Mouse (Mus musculus): Measurements from ENCODE around the gene Map2k5. TPM values are rescaled to one million over a fixed set of nuclear protein-coding genes. Genes with fewer than 3 reads are reported as not detected.

The Map2k5 gene
- polyA plus RNA-seq, 1 experiment = 109 TPM

GRCm38 (mm10) chr9:63234356-63234755 lies 143.3 kb downstream of the Map2k5 start:
- Histone ChIP-seq H3K36me3 (ENCODE audit: control insufficient read depth, insufficient read depth, low read length) (no peaks in the 10 kb centered on the region), H3K4me3 (ENCODE audit: control insufficient read depth, insufficient read depth, low read length) (no peak overlapping the region), H3K4me1 (replicated peaks; ENCODE audit: control insufficient read depth, insufficient read depth, low read length) (no peaks in the 10 kb centered on the region), H3K27ac (ENCODE audit: control insufficient read depth, insufficient read depth, low read length) (no peak overlapping the region), H3K27me3 (ENCODE audit: control insufficient read depth, insufficient read depth, low read length) (no peaks in the 10 kb centered on the region)
- DNase-seq = no peak
- WGBS = 98% methylated on average over 5 of the region's 5 CpGs
- TF ChIP-seq CTCF (IDR thresholded peaks at IDR 0.05; ENCODE audit: borderline replicate concordance, control insufficient read depth, extremely low read depth, insufficient read depth, low read length, poor library complexity) (no peak), POLR2A (IDR thresholded peaks at IDR 0.05; ENCODE audit: control insufficient read depth, extremely low read depth, insufficient read depth, low read length, poor library complexity) (no peak)

DNA sequence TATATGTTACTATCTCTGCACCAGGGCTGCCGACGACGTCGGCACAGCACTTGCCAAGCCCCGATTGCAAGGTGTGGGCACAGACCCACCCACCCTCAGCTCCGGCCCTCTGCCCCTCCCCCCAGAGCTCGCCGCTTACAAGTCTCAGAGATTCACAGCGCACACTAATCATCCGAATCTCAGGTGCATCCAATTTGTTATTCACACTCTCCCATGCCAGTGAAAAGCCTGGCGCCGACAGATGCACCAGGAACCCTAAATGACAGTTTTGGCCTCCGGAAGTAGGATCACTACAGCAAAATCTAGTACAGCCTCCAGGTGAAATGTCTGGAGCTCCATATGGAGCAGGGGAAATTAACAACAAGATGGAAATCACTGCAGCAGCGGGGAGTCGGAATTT lies 147.4 kb downstream of the Map2k5 start:
- Histone ChIP-seq H3K4me1 (replicated peaks; ENCODE audit: control insufficient read depth, insufficient read depth, low read length) (no peaks in the 10 kb centered on the region), H3K36me3 (ENCODE audit: control insufficient read depth, insufficient read depth, low read length) (no peaks in the 10 kb centered on the region), H3K27me3 (ENCODE audit: control insufficient read depth, insufficient read depth, low read length) (no peaks in the 10 kb centered on the region), H3K4me3 (ENCODE audit: control insufficient read depth, insufficient read depth, low read length) (no peak overlapping the region), H3K27ac (ENCODE audit: control insufficient read depth, insufficient read depth, low read length) (no peak overlapping the region)
- TF ChIP-seq CTCF (IDR thresholded peaks at IDR 0.05; ENCODE audit: borderline replicate concordance, control insufficient read depth, extremely low read depth, insufficient read depth, low read length, poor library complexity) = no peak
- TF ChIP-seq POLR2A (IDR thresholded peaks at IDR 0.05; ENCODE audit: control insufficient read depth, extremely low read depth, insufficient read depth, low read length, poor library complexity) = no peak
- DNase-seq = no peak
- WGBS = 97% methylated on average over 15 of the region's 15 CpGs

- Histone ChIP-seq H3K27me3 (ENCODE audit: control insufficient read depth, insufficient read depth, low read length) (no peaks in the 10 kb centered on the region), H3K4me1 (replicated peaks; ENCODE audit: control insufficient read depth, insufficient read depth, low read length) (no peaks in the 10 kb centered on the region), H3K27ac (ENCODE audit: control insufficient read depth, insufficient read depth, low read length) (no peak overlapping the region), H3K36me3 (ENCODE audit: control insufficient read depth, insufficient read depth, low read length) (no peaks in the 10 kb centered on the region), H3K4me3 (ENCODE audit: control insufficient read depth, insufficient read depth, low read length) (no peak overlapping the region)
- DNase-seq = no peak
- WGBS = 89% methylated on average over 4 of the region's 4 CpGs
- TF ChIP-seq CTCF (IDR thresholded peaks at IDR 0.05; ENCODE audit: borderline replicate concordance, control insufficient read depth, extremely low read depth, insufficient read depth, low read length, poor library complexity) = no peak
- no peak for TF ChIP-seq POLR2A (IDR thresholded peaks at IDR 0.05; ENCODE audit: control insufficient read depth, extremely low read depth, insufficient read depth, low read length, poor library complexity)
These were observed 148.6 kb downstream of the Map2k5 start for GRCm38 (mm10) chr9:63229124-63229523.

DNA sequence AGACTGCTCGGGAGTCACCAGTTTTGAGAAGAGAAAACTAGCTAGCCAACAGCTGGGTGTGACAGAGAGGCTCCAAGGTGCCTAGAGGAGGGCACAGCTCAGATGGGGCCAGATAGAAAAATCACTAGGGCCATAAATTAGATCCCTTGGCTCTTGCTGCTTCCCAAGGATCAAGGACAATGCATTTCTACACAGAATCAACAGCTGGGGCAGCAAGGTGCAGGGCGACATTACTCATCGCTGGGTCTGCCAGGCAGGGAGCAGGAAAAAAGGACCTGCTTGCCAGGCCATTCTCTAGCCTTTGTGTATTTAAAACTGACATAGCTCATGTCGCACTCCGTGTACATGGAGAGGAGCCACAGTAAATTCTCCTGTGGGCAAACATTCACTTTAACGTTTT lies 155.5 kb downstream of the Map2k5 start:
- Histone ChIP-seq H3K4me1 (replicated peaks; ENCODE audit: control insufficient read depth, insufficient read depth, low read length) (no peaks in the 10 kb centered on the region), H3K36me3 (ENCODE audit: control insufficient read depth, insufficient read depth, low read length) (no peaks in the 10 kb centered on the region), H3K27me3 (ENCODE audit: control insufficient read depth, insufficient read depth, low read length) (no peaks in the 10 kb centered on the region), H3K4me3 (ENCODE audit: control insufficient read depth, insufficient read depth, low read length) (no peak overlapping the region), H3K27ac (ENCODE audit: control insufficient read depth, insufficient read depth, low read length) (no peak overlapping the region)
- DNase-seq = no peak
- TF ChIP-seq CTCF (IDR thresholded peaks at IDR 0.05; ENCODE audit: borderline replicate concordance, control insufficient read depth, extremely low read depth, insufficient read depth, low read length, poor library complexity) (no peak), POLR2A (IDR thresholded peaks at IDR 0.05; ENCODE audit: control insufficient read depth, extremely low read depth, insufficient read depth, low read length, poor library complexity) (no peak)
- 80% methylated on average over 6 of the region's 6 CpGs for WGBS

GRCm38 (mm10) chr9:63219851-63220250 lies 157.9 kb downstream of the Map2k5 start:
- no peak for DNase-seq
- no peaks in the 10 kb centered on the region for H3K4me1 ChIP-seq (replicated peaks; ENCODE audit: control insufficient read depth, insufficient read depth, low read length)
- H3K27me3 ChIP-seq (ENCODE audit: control insufficient read depth, insufficient read depth, low read length) = no peaks in the 10 kb centered on the region
- WGBS = 98% methylated on average over 7 of the region's 7 CpGs
- no peak overlapping the region for H3K4me3 ChIP-seq (ENCODE audit: control insufficient read depth, insufficient read depth, low read length)
- no peak for TF ChIP-seq POLR2A (IDR thresholded peaks at IDR 0.05; ENCODE audit: control insufficient read depth, extremely low read depth, insufficient read depth, low read length, poor library complexity)
- TF ChIP-seq CTCF (IDR thresholded peaks at IDR 0.05; ENCODE audit: borderline replicate concordance, control insufficient read depth, extremely low read depth, insufficient read depth, low read length, poor library complexity) = no peak
- no peaks in the 10 kb centered on the region for H3K36me3 ChIP-seq (ENCODE audit: control insufficient read depth, insufficient read depth, low read length)
- no peak overlapping the region for H3K27ac ChIP-seq (ENCODE audit: control insufficient read depth, insufficient read depth, low read length)

- H3K4me1 ChIP-seq (replicated peaks; ENCODE audit: control insufficient read depth, insufficient read depth, low read length) = no peaks in the 10 kb centered on the region
- DNase-seq = no peak
- no peaks in the 10 kb centered on the region for H3K36me3 ChIP-seq (ENCODE audit: control insufficient read depth, insufficient read depth, low read length)
- H3K27me3 ChIP-seq (ENCODE audit: control insufficient read depth, insufficient read depth, low read length) = no peaks in the 10 kb centered on the region
- H3K27ac ChIP-seq (ENCODE audit: control insufficient read depth, insufficient read depth, low read length) = no peak overlapping the region
- TF ChIP-seq CTCF (IDR thresholded peaks at IDR 0.05; ENCODE audit: borderline replicate concordance, control insufficient read depth, extremely low read depth, insufficient read depth, low read length, poor library complexity) = no peak
- no peak for TF ChIP-seq POLR2A (IDR thresholded peaks at IDR 0.05; ENCODE audit: control insufficient read depth, extremely low read depth, insufficient read depth, low read length, poor library complexity)
- no peak overlapping the region for H3K4me3 ChIP-seq (ENCODE audit: control insufficient read depth, insufficient read depth, low read length)
- WGBS = 97% methylated on average over 2 of the region's 2 CpGs
These were observed 162.7 kb downstream of the Map2k5 start for GRCm38 (mm10) chr9:63215031-63215430.

DNA sequence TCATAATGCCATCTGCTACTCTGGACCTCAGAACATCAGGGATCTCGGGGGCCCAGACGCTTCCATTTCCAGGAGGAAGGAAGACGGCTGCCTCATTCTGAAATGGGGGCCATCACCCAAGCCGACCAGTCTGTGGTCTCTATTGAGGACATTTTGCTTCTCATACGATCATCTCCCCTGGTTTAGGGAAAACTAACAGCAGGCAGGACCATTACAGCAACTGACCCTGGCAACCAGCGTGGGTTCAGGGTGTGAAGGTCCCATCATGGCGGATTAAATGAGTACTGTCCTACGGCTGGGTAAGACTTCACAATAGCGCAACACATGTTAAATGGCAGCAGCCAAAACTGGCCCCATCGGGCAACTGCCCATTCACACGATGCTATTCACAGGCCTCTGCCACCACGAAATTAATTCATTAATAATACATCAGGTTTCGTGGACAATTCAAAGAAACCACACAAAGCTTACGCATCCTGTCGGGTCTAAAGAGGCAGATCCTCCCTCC lies 170.9 kb downstream of the Map2k5 start:
- TF ChIP-seq CTCF (IDR thresholded peaks at IDR 0.05; ENCODE audit: borderline replicate concordance, control insufficient read depth, extremely low read depth, insufficient read depth, low read length, poor library complexity) (no peak), POLR2A (IDR thresholded peaks at IDR 0.05; ENCODE audit: control insufficient read depth, extremely low read depth, insufficient read depth, low read length, poor library complexity) (no peak)
- Histone ChIP-seq H3K27ac (ENCODE audit: control insufficient read depth, insufficient read depth, low read length) (no peak overlapping the region), H3K4me1 (replicated peaks; ENCODE audit: control insufficient read depth, insufficient read depth, low read length) (no peaks in the 10 kb centered on the region), H3K4me3 (ENCODE audit: control insufficient read depth, insufficient read depth, low read length) (no peak overlapping the region), H3K36me3 (ENCODE audit: control insufficient read depth, insufficient read depth, low read length) (no peaks in the 10 kb centered on the region), H3K27me3 (ENCODE audit: control insufficient read depth, insufficient read depth, low read length) (no peaks in the 10 kb centered on the region)
- DNase-seq = no peak
- WGBS = 96% methylated on average over 15 of the region's 15 CpGs

All from thymus, adult 2 months (tissue).